Mouse (Mus musculus): ENCODE data around the gene Ttc24.

DNA sequence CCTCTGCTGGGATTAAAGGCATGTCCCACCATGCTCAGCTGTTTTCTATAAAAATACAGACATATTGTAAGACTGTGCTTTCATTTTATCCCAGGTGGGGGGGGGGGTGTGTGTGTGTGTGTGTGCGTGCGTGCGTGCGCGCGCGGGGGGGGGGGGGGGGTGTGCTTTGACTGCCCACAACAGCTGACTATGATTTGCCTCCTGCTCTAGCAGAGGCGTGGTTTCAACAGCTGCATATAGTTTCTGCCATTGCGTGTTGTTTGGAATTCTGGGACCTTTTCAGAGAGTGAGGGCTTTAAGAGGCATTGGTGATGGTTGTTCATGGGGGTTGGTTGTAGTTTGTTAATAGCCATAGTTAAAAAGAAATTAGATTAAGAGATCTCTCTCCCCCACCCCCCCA is 7.4 kb upstream of the Ttc24 start:
- TF ChIP-seq CTCF (IDR thresholded peaks at IDR 0.05; ENCODE audit: low read depth) (no peak), EP300 (optimal IDR thresholded peaks at IDR 0.05) (no peak)
